Mouse (Mus musculus): ENCODE measurements at regions not wholly inside any gene's neighbourhood (a gene's known extent, or its start where the extent isn't known, plus 50 kb on each side); places are given as distances from the start of the nearest gene placed in this dataset.
A peak's percentile ranks its signal among the peaks of the same experiment; 100 is the strongest.

DNA sequence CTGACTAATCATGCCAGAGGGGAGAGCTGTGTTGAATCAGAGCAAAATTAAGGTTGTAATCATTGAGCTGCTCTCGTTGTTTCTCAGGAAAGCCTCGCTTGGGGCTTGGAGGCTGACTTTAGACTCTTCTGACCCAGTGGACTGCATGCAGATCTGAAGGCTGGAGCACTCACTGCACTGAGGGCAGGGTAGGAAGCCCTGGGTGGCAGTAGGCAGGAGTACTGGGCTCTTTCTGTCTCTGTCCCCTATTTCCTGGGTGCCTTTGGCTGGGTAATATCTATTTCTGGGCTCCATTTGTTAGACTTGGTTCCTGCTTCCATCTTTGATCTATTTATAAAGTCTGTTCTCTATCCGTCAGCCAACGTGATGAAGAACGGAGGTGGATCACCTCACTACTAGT, 140.1 kb upstream of the Zfp618 start:
- Histone ChIP-seq H3K9ac (replicated peaks; ENCODE audit: low read length) (no peak overlapping the region), H3K36me3 (ENCODE audit: insufficient read depth, low read length) (no peaks in the 10 kb centered on the region), H3K4me2 (replicated peaks; ENCODE audit: low read depth, low read length) (no peak overlapping the region), H3K27ac (ENCODE audit: low read length) (no peak overlapping the region), H3K4me1 (ENCODE audit: insufficient read depth, low read length) (no peaks in the 10 kb centered on the region), H3K27me3 (ENCODE audit: insufficient read depth, low read length) (no peaks in the 10 kb centered on the region), H3K9me3 (ENCODE audit: low read length) (no peaks in the 10 kb centered on the region), H3K4me3 (ENCODE audit: low read length) (no peak overlapping the region)
- no peak for ATAC-seq (ENCODE audit: low FRiP score, low TSS enrichment)
- 84% methylated on average over 5 of the region's 5 CpGs for WGBS

- Histone ChIP-seq H3K36me3 (ENCODE audit: insufficient read depth, low read length) (no peaks in the 10 kb centered on the region), H3K4me1 (ENCODE audit: insufficient read depth, low read length) (peaks cover 3% of the 10 kb centered on the region; the same call in 1 of the 2 replicates), H3K9me3 (ENCODE audit: low read length) (no peaks in the 10 kb centered on the region), H3K27me3 (ENCODE audit: insufficient read depth, low read length) (no peaks in the 10 kb centered on the region), H3K9ac (replicated peaks; ENCODE audit: low read length) (no peak overlapping the region), H3K4me3 (ENCODE audit: low read length) (no peak overlapping the region), H3K27ac (ENCODE audit: low read length) (no peak overlapping the region), H3K4me2 (replicated peaks; ENCODE audit: low read depth, low read length) (no peak overlapping the region)
- WGBS: 70% methylated on average over 7 of the region's 7 CpGs
- no peak for ATAC-seq (ENCODE audit: low FRiP score, low TSS enrichment)
These were observed 136.4 kb upstream of the Zfp618 start for GRCm38 (mm10) chr4:62828963-62829362.

- Histone ChIP-seq H3K36me3 (ENCODE audit: insufficient read depth, low read length) (no peaks in the 10 kb centered on the region), H3K4me2 (replicated peaks; ENCODE audit: low read depth, low read length) (no peak overlapping the region), H3K27me3 (ENCODE audit: insufficient read depth, low read length) (no peaks in the 10 kb centered on the region), H3K4me3 (ENCODE audit: low read length) (no peak overlapping the region), H3K27ac (ENCODE audit: low read length) (no peak overlapping the region), H3K9me3 (ENCODE audit: low read length) (no peaks in the 10 kb centered on the region), H3K9ac (replicated peaks; ENCODE audit: low read length) (no peak overlapping the region), H3K4me1 (ENCODE audit: insufficient read depth, low read length) (peaks cover 3% of the 10 kb centered on the region; the same call in 1 of the 2 replicates)
- ATAC-seq (ENCODE audit: low FRiP score, low TSS enrichment): peak; percentile 54; the same call in 1 of the 2 replicates
- WGBS: 12% methylated on average over 7 of the region's 7 CpGs
These were observed 131.4 kb upstream of the Zfp618 start for GRCm38 (mm10) chr4:62833944-62834343.

DNA sequence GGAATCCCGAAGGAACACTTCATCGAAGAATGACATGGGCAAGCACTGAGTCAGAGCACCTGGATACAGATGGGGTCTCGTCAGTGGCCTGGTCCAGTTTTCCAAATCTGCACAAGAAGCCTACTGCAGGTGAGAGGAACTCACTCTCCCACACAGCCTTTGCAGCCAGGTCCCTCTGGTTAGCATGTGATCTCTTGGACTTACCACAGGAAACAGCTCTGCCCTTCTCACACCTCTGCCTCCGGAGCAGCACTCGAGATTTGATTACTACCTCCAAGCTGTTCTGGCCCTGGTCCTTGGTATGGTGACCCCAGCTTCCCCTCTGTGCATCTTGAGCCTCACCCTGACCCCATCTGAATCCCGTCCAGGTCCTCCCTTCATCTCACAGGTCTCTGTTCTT, 128.5 kb upstream of the Zfp618 start:
- H3K27ac ChIP-seq (ENCODE audit: low read length): no peak overlapping the region
- no peak overlapping the region for H3K9ac ChIP-seq (replicated peaks; ENCODE audit: low read length)
- H3K4me2 ChIP-seq (replicated peaks; ENCODE audit: low read depth, low read length): no peak overlapping the region
- H3K4me1 ChIP-seq (ENCODE audit: insufficient read depth, low read length): peaks cover 3% of the 10 kb centered on the region; the same call in 1 of the 2 replicates
- WGBS: 56% methylated on average over 6 of the region's 6 CpGs
- H3K36me3 ChIP-seq (ENCODE audit: insufficient read depth, low read length): no peaks in the 10 kb centered on the region
- H3K9me3 ChIP-seq (ENCODE audit: low read length): no peaks in the 10 kb centered on the region
- H3K27me3 ChIP-seq (ENCODE audit: insufficient read depth, low read length): no peaks in the 10 kb centered on the region
- ATAC-seq (ENCODE audit: low FRiP score, low TSS enrichment): no peak
- H3K4me3 ChIP-seq (ENCODE audit: low read length): no peak overlapping the region

DNA sequence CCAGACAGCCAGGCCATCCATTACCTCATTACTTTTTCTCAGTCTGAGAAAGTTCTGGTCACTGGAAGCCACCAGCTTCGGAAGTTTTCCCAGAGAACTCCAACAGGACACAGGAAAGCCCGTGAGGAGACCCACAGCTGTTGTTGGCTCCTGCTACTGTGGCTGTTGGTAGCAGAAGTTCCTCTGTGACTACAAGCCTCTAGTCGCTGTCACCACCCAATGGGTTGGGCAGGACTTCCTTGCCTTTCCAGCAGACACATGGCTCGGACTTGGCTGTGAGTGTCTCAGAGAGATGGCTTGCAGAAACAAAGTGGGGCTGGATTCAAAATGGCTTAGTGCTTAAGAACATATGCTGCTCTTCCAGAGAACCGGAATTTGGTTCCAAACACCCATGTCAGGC, 114.8 kb upstream of the Zfp618 start:
- Histone ChIP-seq H3K9ac (replicated peaks; ENCODE audit: low read length) (no peak overlapping the region), H3K4me1 (ENCODE audit: insufficient read depth, low read length) (no peaks in the 10 kb centered on the region), H3K9me3 (ENCODE audit: low read length) (no peaks in the 10 kb centered on the region), H3K4me2 (replicated peaks; ENCODE audit: low read depth, low read length) (no peak overlapping the region), H3K27ac (ENCODE audit: low read length) (no peak overlapping the region), H3K4me3 (ENCODE audit: low read length) (no peak overlapping the region), H3K36me3 (ENCODE audit: insufficient read depth, low read length) (no peaks in the 10 kb centered on the region), H3K27me3 (ENCODE audit: insufficient read depth, low read length) (no peaks in the 10 kb centered on the region)
- 80% methylated on average over 5 of the region's 5 CpGs for WGBS
- ATAC-seq (ENCODE audit: low FRiP score, low TSS enrichment): no peak

- Histone ChIP-seq H3K9me3 (ENCODE audit: low read length) (no peaks in the 10 kb centered on the region), H3K27me3 (ENCODE audit: insufficient read depth, low read length) (no peaks in the 10 kb centered on the region), H3K36me3 (ENCODE audit: insufficient read depth, low read length) (no peaks in the 10 kb centered on the region), H3K4me3 (ENCODE audit: low read length) (no peak overlapping the region), H3K4me2 (replicated peaks; ENCODE audit: low read depth, low read length) (no peak overlapping the region), H3K9ac (replicated peaks; ENCODE audit: low read length) (no peak overlapping the region), H3K27ac (ENCODE audit: low read length) (no peak overlapping the region), H3K4me1 (ENCODE audit: insufficient read depth, low read length) (no peaks in the 10 kb centered on the region)
- ATAC-seq (ENCODE audit: low FRiP score, low TSS enrichment): no peak
- 78% methylated on average over 1 of the region's 1 CpGs for WGBS
These were observed 112.0 kb upstream of the Zfp618 start for GRCm38 (mm10) chr4:62853335-62853734.

DNA sequence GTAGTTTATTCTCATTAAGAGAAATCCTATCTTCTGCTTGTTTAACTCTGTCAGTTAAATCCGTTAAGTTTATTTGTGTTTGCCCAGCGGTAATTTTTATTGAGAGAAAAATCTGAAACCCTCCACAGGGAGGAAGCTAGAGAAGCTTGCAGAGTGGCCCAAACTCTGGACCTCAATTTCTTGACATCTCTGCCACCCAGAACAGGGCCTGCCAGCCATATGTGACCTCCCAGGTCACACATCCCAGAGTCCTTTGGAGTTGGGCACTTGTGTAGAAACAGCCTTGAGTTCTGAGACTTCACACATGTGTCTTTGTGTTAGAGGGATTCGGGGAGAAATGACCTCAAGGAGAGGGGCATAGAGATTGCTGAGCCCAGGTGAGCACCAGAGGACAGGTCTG, 109.0 kb upstream of the Zfp618 start:
- H3K27ac ChIP-seq (ENCODE audit: low read length): no peak overlapping the region
- no peaks in the 10 kb centered on the region for H3K36me3 ChIP-seq (ENCODE audit: insufficient read depth, low read length)
- ATAC-seq (ENCODE audit: low FRiP score, low TSS enrichment): no peak
- no peaks in the 10 kb centered on the region for H3K4me1 ChIP-seq (ENCODE audit: insufficient read depth, low read length)
- H3K4me3 ChIP-seq (ENCODE audit: low read length): no peak overlapping the region
- H3K9ac ChIP-seq (replicated peaks; ENCODE audit: low read length): no peak overlapping the region
- no peaks in the 10 kb centered on the region for H3K27me3 ChIP-seq (ENCODE audit: insufficient read depth, low read length)
- no peaks in the 10 kb centered on the region for H3K9me3 ChIP-seq (ENCODE audit: low read length)
- 73% methylated on average over 3 of the region's 3 CpGs for WGBS
- no peak overlapping the region for H3K4me2 ChIP-seq (replicated peaks; ENCODE audit: low read depth, low read length)

GRCm38 (mm10) chr4:62862756-62863155, 102.6 kb upstream of the Zfp618 start:
- WGBS: 73% methylated on average over 3 of the region's 3 CpGs
- Histone ChIP-seq H3K4me1 (ENCODE audit: insufficient read depth, low read length) (no peaks in the 10 kb centered on the region), H3K9ac (replicated peaks; ENCODE audit: low read length) (no peak overlapping the region), H3K4me2 (replicated peaks; ENCODE audit: low read depth, low read length) (no peak overlapping the region), H3K36me3 (ENCODE audit: insufficient read depth, low read length) (no peaks in the 10 kb centered on the region), H3K9me3 (ENCODE audit: low read length) (no peaks in the 10 kb centered on the region), H3K4me3 (ENCODE audit: low read length) (no peak overlapping the region), H3K27me3 (ENCODE audit: insufficient read depth, low read length) (no peaks in the 10 kb centered on the region), H3K27ac (ENCODE audit: low read length) (no peak overlapping the region)
- no peak for ATAC-seq (ENCODE audit: low FRiP score, low TSS enrichment)

DNA sequence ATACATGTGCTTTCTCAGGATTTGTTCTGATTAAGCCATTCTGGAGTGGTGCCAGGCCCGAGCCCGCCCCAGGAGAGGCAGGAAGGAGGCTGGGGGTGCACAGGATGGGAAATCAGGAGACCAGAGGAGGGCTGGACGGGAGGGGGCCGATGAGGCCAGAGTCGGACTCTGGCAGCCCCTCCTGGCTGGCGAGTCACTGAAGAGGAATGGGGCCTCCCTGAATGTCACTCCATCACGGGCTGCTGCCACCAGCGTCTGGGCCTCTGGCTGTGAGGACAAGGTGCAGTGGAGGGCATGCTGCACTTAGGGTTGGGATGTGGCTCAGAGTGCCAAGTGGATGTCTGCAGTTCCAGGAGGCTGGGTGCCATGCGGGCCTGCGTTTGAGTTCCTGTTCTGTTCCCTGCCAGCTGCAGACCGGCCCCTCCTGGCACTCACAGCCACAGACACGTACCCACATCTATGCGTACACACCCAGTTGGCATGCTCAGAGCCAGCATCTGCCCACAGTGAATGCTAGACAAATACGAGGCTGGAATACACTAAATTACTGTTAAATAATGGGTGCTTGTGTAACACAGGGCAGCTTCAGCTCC, 94.9 kb upstream of the Zfp618 start:
- H3K4me2 ChIP-seq (replicated peaks; ENCODE audit: low read depth, low read length): no peak overlapping the region
- H3K9ac ChIP-seq (replicated peaks; ENCODE audit: low read length): no peak overlapping the region
- no peaks in the 10 kb centered on the region for H3K36me3 ChIP-seq (ENCODE audit: insufficient read depth, low read length)
- peaks cover 4% of the 10 kb centered on the region; the same call in 1 of the 2 replicates for H3K4me1 ChIP-seq (ENCODE audit: insufficient read depth, low read length)
- H3K9me3 ChIP-seq (ENCODE audit: low read length): no peaks in the 10 kb centered on the region
- H3K4me3 ChIP-seq (ENCODE audit: low read length): no peak overlapping the region
- 52% methylated on average over 14 of the region's 14 CpGs for WGBS
- no peak overlapping the region for H3K27ac ChIP-seq (ENCODE audit: low read length)
- H3K27me3 ChIP-seq (ENCODE audit: insufficient read depth, low read length): no peaks in the 10 kb centered on the region
- ATAC-seq (ENCODE audit: low FRiP score, low TSS enrichment): 0 out of 2 replicates have a peak, but pooled peaks have one; percentile 42

DNA sequence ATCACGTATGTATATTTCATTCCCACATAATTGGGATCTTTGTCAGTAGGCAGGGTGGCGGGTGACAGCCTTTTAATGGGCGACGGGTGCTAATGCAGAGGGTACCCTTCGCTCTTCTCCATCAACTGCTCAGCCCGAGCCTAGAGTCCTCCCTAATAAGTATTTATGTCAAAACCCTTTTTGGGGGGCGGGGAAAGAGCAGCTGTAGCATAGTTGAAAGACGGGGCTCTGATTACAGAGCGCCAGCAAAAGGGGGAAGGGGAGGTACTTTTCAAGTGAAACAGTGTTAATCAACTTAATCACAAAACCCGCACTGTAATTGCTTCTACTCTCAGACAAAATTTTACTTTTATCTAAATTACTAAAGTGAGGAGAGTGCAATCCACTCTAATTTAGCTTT, 92.8 kb upstream of the Zfp618 start:
- no peaks in the 10 kb centered on the region for H3K9me3 ChIP-seq (ENCODE audit: low read length)
- whole genome bisulfite sequencing: 76% methylated on average over 10 of the region's 10 CpGs
- no peaks in the 10 kb centered on the region for H3K36me3 ChIP-seq (ENCODE audit: insufficient read depth, low read length)
- H3K4me2 ChIP-seq (replicated peaks; ENCODE audit: low read depth, low read length): no peak overlapping the region
- no peak overlapping the region for H3K27ac ChIP-seq (ENCODE audit: low read length)
- H3K4me1 ChIP-seq (ENCODE audit: insufficient read depth, low read length): peaks cover 4% of the 10 kb centered on the region; the same call in 1 of the 2 replicates
- H3K27me3 ChIP-seq (ENCODE audit: insufficient read depth, low read length): no peaks in the 10 kb centered on the region
- H3K9ac ChIP-seq (replicated peaks; ENCODE audit: low read length): no peak overlapping the region
- H3K4me3 ChIP-seq (ENCODE audit: low read length): no peak overlapping the region
- ATAC-seq (ENCODE audit: low FRiP score, low TSS enrichment): no peak

All from kidney, embryonic 16.5 days (tissue).